Mouse (Mus musculus) kidney, adult 2 months (tissue): Measurements from ENCODE around the gene Dhrs7c.

Experiments used
- CTCF ChIP-seq: fragments of 200-500 bp; conservative IDR thresholded peaks from 2 replicates; pipeline ENCODE4 v1.5.1; 2011; ENCODE audit warnings: low read depth, mild to moderate bottlenecking, control low read depth, low read length, moderate library complexity, mixed read lengths; ENCODE audit not compliant: insufficient read depth, insufficient read length
- POLR2A ChIP-seq: fragments of 200-500 bp; IDR thresholded peaks from one replicate; pipeline ENCODE4 v1.6.1; 2011; ENCODE audit warnings: low read depth, low read length, control low read depth

- TF ChIP-seq CTCF, result no peak
- no peak for TF ChIP-seq POLR2A
Measured at GRCm38 (mm10) chr11:67828360-67829059, 30.5 kb downstream of the Dhrs7c start.
